Mouse (Mus musculus) left cerebral cortex, adult 9 months (tissue): ENCODE data around the gene Ctrc.

ENCODE experiments used
- DNase-seq, 2 experiments: peaks; one replicate each; pipeline ENCODE4 v3.0.0; 2022; ENCODE audit warnings: low spot score in 2 of 2

The Ctrc gene

DNA sequence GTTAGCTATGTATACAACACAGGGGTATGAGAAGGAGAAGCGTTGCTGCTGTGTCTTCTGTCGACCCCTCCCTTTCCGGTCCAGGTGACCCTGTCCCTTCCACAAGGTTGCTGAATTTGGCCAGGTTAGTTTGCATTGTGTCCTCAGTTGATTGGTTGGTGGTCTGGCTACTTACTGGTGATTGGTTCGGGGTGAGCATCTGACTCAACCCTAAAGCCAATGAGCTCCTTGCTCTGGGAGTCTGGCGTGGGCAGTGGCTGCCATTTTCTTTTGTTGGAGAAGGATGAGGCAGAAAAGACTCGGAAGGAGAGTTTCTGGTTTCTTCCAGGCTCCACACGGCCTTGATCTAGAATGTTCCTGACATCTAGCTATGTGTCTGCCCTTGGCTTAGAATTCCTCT lies 26.8 kb downstream of the Ctrc start:
- no peak for DNase-seq

DNA sequence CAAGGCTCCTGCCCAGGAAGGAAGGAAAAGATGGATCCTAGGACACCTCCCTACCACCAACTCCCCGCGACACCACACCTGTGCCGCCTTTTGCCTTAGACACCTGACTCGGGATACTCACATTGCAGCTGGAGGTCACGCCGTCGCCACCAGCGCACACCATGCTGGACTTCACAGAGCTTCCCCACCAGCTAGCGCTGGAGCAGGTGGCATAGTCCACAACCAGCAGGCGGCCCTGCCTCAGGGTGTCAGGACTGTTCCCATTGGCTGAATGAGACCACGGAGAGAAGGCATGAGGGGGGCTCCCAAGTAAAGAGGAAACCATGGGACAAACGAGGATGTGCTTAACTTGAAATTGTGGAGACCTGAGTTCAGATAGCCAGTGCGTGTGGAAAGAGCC lies 27.3 kb downstream of the Ctrc start:
- no peak for DNase-seq

DNA sequence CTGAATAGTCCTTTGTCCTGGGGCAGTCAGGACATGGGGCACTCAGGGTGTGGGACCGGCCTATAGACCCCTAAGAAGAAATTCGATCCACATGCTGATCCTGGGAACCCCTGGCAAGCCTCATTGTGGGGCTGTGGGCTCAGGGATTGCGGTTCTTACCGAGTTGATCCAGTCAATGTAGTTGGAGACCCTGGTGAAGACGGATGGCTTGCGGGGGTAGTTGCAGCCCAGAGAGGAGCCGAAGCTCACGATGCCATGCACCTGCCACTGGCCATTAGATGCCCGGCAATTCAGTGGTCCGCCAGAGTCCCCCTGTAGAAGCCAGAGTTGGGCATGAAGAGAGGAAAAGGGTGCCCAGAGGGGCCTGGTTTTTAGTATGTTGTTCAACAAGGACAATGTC lies 28.5 kb downstream of the Ctrc start:
- no peak for DNase-seq

DNA sequence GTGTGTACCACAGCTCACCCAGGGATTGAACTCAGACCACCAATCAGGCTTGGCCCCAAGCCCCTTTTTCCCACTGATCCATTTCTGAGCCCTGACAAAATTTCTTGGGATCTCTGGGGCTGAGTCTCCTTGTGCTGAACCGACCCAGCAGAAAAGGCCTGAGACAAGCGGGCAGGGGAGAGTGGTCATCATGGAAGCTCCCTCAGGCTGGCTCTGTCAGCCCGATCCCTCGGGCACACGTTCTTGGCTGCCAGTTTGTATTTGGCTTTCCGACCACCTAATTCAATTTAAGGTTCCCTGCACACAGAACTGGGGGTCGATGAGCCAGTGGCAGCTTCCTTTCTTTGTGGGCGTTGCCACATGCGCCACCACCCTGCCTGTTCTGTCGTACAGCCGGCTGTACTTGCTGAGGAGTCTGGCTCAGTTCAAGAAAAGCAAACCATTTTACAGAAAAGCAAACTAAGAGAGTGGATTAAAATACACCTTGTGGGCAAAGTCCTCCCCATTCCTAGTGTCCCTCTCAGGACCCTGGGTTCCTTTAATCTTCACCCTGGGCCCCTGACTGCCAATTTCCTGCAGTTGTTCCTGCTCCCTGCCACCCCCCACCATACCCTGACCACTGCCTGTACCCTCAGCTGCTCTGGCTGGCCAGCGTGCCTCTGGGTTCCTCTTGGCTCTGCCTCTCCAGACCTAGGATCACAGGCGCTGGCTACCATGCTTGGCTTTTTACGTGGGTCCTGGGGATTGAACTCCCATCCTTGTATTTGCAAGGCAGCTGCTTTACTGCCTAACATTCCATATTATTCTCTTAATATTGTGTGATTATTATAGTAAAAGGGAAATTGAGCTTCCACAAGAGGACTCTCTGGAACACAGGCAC lies 29.1 kb downstream of the Ctrc start:
- no peak for DNase-seq

DNA sequence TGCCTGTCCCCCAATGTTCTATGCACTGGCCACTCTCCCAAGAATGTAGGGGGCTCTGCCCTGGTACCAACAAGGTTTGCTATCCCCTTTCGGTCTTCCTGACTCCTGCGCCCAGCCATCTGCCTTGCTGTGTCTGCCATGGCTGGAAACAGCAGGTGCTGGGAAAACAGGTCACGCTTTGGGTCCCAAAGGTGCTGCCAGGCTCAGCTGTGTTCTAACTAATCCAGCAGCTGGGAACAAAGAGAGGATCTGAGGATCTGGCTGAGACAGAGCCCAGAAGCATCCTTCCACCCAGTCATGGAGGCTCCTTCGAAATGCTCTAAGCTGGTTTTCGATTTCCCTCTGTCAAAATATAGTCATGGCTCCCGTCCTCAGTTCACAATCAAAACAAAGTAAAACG lies 29.9 kb downstream of the Ctrc start:
- DNase-seq, result no peak

DNA sequence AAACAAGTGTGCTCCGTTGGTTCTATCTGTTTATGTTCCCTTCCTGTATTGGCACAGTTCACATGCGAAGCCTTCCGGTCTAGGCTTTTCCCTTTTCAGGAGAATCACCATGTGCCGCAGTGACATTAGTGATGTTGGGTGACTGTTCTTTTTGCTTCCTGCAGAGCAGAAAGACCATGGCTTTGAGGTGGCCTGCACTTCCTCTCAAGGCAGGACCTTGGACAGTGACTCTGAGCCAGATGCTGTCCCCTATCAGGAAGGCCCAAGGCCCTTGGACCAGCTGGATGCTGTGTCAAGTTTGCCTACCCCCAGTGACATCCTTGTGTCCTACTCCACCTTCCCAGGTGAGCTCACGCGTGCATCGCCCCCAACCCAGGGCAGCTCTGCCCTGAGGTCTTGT lies 34.8 kb downstream of the Ctrc start:
- DNase-seq, result no peak

DNA sequence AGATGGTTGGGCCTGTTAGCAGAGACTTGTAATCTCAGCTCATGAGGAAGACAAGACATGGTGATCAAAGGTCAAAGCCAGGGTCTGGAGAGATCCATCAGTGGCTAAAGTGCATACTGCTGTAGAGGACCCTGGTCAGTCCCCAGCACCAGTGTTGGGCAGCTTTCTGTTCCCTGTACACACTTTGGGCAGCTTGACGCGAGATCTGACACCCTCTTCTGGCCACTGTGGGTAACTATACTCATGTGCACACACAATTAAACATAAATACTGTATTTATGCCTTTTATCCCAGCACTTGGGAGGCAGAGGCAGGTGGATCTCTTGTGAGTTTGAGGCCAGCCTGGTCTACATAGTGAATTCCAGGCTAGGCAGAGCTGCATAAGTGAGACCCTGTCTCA lies 35.2 kb downstream of the Ctrc start:
- DNase-seq, result no peak

DNA sequence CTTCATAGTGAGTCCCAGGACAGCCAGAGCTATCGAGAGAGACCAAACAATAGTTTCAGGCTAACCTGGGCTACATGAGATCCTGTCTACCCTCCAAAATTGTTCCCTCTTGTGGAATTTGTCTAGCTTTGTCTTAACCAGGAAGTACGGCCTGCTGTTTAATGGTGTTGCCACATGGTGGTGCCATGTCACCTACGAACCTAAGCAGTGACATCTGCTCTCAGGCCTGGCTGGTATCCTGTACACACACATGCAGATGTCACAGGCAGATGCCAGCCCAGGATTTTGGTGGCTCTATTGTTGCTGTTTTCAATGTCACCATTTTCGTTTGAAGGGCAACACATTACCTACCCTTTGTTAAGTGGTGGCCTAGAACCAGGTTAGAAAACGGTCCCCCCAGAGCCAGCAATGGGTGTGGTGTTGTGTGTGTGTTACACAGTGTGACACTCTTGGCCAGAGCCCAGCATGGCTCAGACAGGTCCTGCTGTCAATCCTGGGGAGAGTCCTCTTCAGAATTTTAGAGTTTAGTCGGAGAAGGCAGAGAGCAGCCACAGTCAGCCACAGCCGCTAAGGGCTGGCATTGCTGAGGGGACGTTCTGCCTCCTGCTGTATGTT lies 36.2 kb downstream of the Ctrc start:
- peak in 1 of 2 experiments; percentile 33 for DNase-seq

DNA sequence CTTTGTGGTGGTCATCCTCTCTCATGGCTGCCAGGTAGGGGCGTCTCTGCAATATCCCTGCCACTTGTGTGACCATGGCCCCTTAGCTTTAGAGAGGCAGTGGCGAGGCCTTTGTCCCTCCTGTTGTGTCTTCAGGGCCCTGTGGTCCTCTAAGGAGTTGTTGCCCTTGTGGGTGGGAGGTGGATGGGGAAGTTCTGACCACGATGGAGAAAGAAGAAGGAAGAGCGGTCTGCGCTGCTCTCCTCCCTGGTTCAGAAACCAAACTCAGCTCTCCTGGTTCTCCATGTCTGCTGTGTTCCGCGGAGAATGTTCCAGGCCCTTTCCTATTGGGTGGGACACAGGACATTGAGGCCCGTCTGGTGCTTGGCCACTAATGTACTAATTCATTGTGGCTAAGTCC lies 40.3 kb downstream of the Ctrc start:
- no peak for DNase-seq

DNA sequence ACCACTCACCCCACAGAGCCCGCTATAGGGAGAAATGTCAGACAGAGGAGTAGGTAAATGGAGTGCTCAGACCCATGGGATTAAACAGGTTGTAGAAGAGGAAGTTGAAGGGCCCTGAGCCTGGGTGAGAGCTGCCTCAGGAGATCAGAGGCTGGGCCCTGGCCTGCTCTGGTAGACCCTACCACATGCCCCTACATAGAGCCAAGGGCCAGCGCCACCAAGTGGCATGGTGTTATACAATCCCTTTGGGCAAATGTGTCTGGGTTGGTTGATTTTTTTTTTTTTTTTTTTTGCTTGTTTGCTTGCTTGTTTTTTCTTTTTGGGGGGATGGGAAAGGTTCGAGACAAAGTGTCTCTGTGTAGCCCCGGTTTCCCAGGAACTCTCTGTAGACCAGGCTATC lies 42.1 kb downstream of the Ctrc start:
- no peak for DNase-seq

DNA sequence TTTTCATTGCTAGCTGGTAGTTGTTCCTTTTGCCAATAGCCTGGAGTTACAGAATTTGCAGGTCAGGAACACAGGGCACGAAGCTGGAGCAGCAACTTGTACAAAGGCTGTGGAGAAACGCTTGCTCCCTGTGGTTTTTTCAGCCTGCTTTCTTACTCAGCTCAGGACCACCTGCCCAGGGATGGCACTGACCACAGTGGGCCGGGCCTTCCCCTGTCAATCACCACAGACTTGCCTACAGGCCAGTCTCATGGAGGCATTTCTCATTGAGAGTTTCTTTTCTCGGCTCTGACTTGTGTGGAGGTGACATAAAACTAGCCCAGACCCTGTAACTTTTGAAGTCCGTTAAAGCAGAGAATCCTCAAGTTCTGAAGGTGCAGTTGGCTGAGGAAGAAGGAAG lies 48.6 kb downstream of the Ctrc start:
- no peak for DNase-seq

DNA sequence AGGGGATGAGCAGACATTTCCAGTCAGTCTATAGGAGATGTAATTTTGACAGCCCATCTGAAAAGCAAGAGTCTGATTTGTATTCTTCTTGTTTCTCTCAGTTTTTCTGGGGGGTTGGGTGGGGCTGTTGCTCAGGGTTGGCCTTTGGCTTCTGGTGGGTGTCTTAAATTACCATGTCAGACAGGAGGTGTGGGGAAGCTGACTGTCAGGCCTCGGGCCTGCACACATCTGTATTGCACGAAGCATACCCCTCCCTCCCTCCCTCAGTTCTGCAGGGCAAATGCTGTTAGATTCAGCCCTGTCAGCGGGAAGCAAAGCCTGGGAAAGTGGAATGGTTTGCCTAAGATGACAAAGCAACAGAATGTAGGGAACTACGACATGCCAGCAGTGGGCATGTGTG lies 49.2 kb downstream of the Ctrc start:
- DNase-seq, result no peak

DNA sequence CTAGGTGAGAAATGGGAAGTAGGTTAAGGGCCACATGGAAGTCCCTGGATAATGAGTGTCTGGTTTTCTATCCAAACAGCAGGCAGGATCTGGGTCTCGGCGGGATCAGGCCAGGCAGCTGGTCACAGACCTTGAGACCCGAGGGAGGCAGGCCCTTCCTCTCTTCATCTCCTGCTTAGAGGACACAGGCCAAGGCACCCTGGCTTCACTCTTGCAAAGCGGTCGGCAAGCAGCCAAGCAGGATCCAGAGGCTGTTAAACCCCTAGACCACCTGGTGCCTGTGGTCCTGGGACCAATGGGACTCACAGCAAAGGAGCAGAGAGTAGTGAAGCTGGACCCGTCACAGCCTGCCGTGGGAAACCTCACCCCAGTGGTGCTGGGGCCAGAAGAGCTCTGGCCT lies 49.8 kb downstream of the Ctrc start:
- DNase-seq, result no peak

DNA sequence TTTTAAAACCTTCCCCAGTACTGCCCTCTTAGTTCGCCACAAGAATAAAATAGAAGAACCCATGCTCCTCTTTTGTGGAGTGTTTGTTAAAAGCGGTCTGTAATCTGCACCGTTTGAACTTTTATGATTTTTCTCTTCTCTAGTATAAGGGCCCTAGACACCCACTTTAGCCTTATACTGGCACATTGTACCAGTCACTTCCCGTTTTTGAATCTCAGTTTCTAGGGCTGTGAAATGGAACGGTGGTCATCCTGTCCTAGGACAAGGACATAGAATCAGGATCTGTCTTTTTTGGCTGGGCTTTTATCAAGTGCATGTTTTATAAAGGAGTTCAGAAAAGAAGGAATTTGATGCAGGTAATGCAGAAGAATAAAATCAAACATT lies 52.0 kb downstream of the Ctrc start:
- DNase-seq, result no peak

DNA sequence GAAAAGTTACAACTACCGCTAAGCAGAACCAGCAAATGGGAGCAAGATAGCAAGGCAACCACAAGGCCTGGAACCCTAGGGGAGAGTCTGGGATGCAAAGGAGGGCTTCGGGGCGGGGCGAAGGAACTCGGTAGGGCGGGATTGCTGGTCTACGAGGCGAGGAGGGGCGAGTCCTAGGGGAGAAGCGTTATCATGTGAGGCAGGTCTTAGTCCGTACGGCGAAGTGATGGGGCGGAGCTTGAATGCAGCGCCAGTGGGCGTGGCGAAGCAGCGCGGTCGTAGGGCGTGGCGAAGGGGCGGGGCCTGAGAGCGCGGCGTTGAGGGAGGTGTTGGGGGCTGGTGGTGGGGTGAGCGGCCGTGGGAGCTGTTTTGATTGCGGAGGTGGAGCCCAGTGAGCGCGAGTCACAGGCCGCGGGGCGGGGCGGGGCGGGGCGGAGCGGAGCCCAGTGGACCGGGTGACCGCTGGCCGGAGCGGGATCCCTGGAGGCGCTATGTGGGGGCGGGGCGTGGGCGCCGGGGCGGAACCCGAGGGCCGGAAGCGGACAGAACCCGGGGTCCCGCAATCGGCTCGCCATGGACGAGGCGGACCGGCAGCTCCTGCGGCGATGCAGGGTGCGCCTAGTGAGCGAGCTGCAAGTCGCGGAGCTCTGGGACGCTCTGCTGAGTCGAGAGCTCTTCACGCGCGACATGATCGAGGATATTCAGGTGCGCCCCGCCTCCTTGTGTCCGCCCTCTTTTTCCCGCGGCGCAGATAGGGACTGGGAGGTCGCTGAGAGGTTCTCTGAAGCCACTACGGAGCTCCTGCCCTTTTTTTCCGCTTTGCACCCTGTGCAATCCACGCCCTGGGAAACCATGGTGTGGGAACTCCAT lies 52.6 kb downstream of the Ctrc start, which contains the start of gene Casp9:
TSS of gene Casp9 (plus strand) at position 331 of the 870 bp plus-strand sequence.
- peak; percentile 89 to 97 for DNase-seq

DNA sequence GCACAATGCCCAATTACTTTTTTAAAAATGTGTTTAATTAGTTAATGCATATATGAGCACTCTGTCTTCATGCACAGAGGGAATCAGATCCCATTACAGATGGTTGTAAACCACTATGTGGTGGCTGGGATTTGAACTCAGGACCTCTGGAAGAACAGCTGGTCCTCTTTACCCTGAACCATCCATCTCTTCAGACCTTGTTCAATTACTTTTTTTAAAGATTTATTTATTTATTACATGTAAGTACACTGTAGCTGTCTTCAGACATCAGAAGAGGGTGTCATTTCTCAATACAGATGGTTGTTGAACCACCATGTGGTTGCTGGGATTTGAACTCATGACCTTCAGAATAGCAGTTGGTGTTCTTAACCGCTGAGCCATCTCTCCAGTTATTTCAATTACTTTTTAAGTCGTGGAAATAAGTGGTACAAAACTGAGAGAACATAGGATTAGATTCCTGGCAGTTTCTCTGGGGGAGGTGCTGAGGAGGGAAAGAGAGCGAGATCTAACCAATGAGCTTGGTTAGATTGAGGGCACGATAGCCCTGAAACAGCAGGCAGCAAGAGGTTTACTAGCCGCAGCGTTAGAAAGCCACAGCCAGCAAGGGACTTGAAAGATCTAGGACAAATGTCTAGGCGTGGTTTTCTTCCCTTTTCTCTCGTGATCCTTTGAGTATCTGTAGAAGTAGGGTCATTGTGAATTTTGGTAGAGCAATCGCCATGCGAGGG lies 53.4 kb downstream of the Ctrc start:
- no peak for DNase-seq

DNA sequence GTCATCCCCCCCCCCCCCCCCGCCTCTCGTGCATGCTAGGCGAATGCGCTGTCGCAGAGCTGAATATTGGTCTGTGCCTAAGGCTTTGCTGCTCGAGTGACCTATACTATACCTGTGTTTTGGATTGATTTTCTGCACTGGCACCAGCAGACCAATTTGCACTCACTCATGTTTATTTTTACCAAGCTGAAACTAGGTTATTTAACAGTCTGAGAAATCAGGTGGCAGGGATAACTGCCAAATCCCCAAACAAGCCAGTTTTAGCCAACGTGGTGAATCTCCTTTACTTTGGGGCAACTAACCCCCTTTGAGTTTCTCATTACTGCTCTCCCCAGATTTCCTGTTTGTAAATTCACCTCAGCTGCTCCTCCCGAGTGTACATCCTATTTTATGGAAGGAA lies 54.2 kb downstream of the Ctrc start:
- no peak for DNase-seq

DNA sequence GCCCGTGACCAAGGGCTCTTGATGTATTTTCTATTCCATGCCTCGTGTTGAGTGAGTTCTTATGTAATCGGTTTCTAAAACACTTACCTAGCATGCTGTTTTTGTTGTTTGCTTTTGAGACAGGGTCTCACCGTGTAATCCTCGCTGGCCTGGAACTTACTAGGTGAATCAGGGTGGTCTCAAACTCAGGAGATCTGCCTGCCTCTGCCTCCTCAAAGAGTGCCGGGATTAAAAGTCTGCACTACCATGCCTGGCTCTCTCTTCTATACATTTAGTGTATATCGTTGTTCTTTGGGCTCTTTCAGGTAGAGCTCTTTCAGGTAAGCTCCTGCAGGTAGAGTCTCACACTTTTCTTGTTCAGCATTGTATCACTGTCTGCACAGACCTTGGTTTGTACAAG lies 54.7 kb downstream of the Ctrc start:
- DNase-seq, result no peak

DNA sequence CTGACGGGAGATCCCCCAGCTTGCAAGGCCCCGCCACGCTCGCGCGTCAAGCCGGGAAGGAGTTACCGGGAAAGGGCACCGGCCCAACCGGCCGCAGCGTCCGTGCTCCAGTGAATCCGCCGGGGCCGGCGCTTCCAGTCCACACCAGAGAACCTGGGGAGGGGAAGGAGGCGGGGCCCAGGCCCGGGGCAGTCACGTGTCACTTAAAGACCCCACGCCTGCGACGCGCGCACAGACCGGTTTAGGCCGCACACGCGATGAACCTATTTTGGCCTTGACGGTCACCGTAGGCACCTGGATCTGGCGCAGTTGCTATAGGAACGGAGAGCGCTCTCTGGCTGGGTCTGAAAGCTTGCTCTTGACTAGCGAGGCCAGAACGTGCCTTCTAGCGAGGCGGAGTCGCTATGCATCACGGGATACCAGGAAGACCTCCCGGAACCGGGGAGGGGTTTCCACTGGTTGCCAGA lies 55.6 kb downstream of the Ctrc start, which contains the start of gene Dnajc16:
TSS of gene Dnajc16 (minus strand) at position 408 of the 467 bp plus-strand sequence.
- peak; percentile 97 to 98 for DNase-seq

DNA sequence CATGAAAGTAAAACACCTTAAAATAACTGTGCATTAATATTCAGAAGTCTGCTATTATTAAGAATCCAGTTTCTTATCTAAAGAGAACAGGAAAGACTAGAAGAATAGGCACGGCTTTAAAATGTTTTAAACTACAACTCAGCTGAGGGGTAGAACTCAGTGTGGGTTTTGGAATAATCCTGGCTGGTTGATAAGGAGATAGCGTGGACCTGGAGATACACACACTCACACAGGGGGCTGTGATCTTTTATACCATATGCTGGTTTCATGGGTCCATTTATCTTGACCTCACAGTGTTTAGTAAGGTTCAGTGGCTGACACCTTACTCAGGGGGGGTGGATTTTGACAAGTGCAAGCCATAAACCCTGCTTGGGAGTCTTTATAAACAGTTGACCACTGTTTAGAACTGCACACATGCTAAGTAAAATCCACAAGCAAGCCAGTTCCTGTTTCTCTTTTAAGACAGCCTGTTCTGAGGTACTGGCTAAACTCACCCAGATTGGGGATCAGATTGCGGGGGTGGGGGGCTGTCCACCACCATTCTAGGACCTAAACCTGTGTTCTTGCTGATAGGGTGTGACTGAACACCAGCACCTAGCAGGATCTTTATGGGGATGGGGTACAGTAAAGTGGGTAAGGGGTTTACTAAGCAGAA lies 56.5 kb downstream of the Ctrc start:
- DNase-seq, result no peak

DNA sequence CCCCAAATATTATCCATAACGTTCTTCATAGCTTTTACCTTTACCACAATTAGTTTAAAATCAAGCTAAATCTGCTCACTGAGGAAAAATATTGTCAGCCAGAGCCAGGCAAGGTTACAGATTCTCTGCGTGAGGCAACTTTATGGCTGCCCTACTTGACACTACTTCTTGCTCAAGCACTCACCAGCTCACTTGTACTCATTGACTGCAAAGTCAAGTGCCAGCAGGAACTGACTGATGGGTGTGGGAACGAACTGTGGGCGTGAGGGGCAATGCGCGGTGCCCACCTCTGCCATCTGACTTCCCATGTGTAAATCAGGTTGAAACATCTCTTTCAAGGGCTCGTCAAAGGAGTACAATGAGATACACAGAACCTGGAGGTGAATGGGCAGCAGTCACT lies 58.7 kb downstream of the Ctrc start:
- no peak for DNase-seq
